Mouse (Mus musculus) erythroblast, embryonic 14.5 days (primary cell): ENCODE data around the gene Supt6.

Experiments used
- GATA1 ChIP-seq: IDR thresholded peaks from 2 replicates; pipeline ENCODE4 v1.6.1; 2012; ENCODE audit warnings: low read length, inconsistent platforms, mixed read lengths
- TAL1 ChIP-seq: IDR thresholded peaks from 3 replicates; pipeline ENCODE4 v1.6.1; 2012; ENCODE audit warnings: low read length, inconsistent platforms, mixed read lengths

DNA sequence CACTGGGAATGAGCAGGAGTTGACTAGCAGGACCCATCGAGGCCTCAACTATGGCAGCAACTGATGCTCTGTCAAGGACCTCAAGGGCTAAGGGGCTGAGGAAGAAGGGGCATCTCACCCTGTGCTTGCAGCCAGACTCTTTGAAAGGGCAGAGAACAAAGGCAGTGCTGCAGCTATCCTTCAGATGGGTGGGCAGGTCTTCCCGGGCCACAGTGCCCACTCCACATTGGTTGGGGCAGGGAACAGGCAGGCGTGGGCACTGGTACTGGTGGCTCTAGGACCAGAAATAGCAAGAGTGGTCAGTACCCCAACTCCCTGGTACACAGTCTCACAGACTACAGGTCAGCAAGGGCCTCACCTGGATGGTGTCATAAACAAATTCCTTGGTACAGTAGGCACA lies 85.1 kb downstream of the Supt6 start:
- TF ChIP-seq GATA1, result no peak
- TF ChIP-seq TAL1, result no peak
